Mouse (Mus musculus) hindbrain, embryonic 11.5 days (tissue): ENCODE measurements around the gene Nelfe. TPM values are rescaled to one million over a fixed set of nuclear protein-coding genes. Genes with fewer than 3 reads are reported as not detected.

Experiments
- ATAC-seq: fragments of 200-750 bp; cut with Nextera tagmentation; 2 replicates; pipeline ENCODE4 v1.8.0; 2017; ENCODE audit warnings: mild to moderate bottlenecking, moderate TSS enrichment, moderate library complexity; ENCODE audit not compliant: low FRiP score
- DNase-seq: peaks from one replicate; pipeline ENCODE4 v3.0.0-alpha.2; 2015; ENCODE audit warnings: low spot score
- H3K27ac ChIP-seq: fragments of 300-500 bp; sonication (generic); 2 replicates; pipeline ENCODE4 v1.5.1; 2014; ENCODE audit warnings: mild to moderate bottlenecking, low read depth, low read length
- H3K27me3 ChIP-seq: fragments of 300-500 bp; sonication (generic); 2 replicates; pipeline ENCODE4 v1.6.1; 2014; ENCODE audit warnings: mild to moderate bottlenecking, low read length, moderate library complexity, mixed read lengths; ENCODE audit not compliant: control insufficient read depth, insufficient read depth
- H3K36me3 ChIP-seq: fragments of 300-500 bp; sonication (generic); 2 replicates; pipeline ENCODE4 v1.6.1; 2014; ENCODE audit warnings: mild to moderate bottlenecking, low read length, moderate library complexity, mixed read lengths; ENCODE audit not compliant: control insufficient read depth, insufficient read depth
- H3K4me1 ChIP-seq: fragments of 300-500 bp; sonication (generic); replicated peaks from 2 replicates; pipeline ENCODE4 v1.6.1; 2014; ENCODE audit warnings: low read length, mixed read lengths; ENCODE audit not compliant: control insufficient read depth, insufficient read depth
- H3K4me2 ChIP-seq: fragments of 300-500 bp; sonication (generic); replicated peaks from 2 replicates; pipeline ENCODE4 v1.6.1; 2014; ENCODE audit warnings: mild to moderate bottlenecking, low read depth, low read length
- H3K4me3 ChIP-seq: fragments of 300-500 bp; sonication (generic); 2 replicates; pipeline ENCODE4 v1.5.1; 2014; ENCODE audit warnings: low read depth, low read length
- H3K9ac ChIP-seq: fragments of 300-500 bp; sonication (generic); 2 replicates; pipeline ENCODE4 v1.6.1; 2014; ENCODE audit warnings: low read depth, low read length
- H3K9me3 ChIP-seq: fragments of 300-500 bp; sonication (generic); 2 replicates; pipeline ENCODE4 v1.6.1; 2016; ENCODE audit warnings: low read length; ENCODE audit not compliant: control insufficient read depth
- WGBS: fragments of 180-500 bp; shearing (Covaris S2); extraction: QIAGEN DNeasy Blood & Tissue Kit; methylation state at CpG from one replicate; pipeline ENCODE4 v1.1.7; 2014; 5-methylcytosine and 5-hydroxymethylcytosine counted together
- polyA plus RNA-seq: library from polyadenylated mRNA; unstranded; fragments of >200 nt; fragmentation: Nextera tagmentation; extraction: Ambion mirVana; gene quantifications from 2 replicates; pipeline ENCODE4 v1.2.1, GENCODE M21; 2014

The Nelfe gene
- polyA plus RNA-seq, 1 experiment from 2014 or later = 138 TPM

- H3K9me3 ChIP-seq = no peaks in the 10 kb centered on the region
- peak overlapping the region; percentile 81 for H3K4me2 ChIP-seq
- DNase-seq (no peak), ATAC-seq (peak; percentile 25)
- peak overlapping the region; percentile 74 for H3K4me3 ChIP-seq
- peaks cover 14% of the 10 kb centered on the region for H3K4me1 ChIP-seq
- no peak overlapping the region for H3K27ac ChIP-seq
- H3K9ac ChIP-seq = peak overlapping the region; percentile 72
- no peaks in the 10 kb centered on the region for H3K27me3 ChIP-seq
- H3K36me3 ChIP-seq = peaks cover 12% of the 10 kb centered on the region; the same call in 1 of the 2 replicates
- WGBS = 42% methylated on average over 43 of the region's 43 CpGs
Observed at GRCm38 (mm10) chr17:34837464-34838324, 12.5 kb upstream of the Nelfe start.

- H3K36me3 ChIP-seq = peaks cover 12% of the 10 kb centered on the region; the same call in 1 of the 2 replicates
- no peak overlapping the region for H3K4me3 ChIP-seq
- no peak overlapping the region for H3K27ac ChIP-seq
- peaks cover 14% of the 10 kb centered on the region for H3K4me1 ChIP-seq
- DNase-seq = no peak
- H3K9ac ChIP-seq = no peak overlapping the region
- no peaks in the 10 kb centered on the region for H3K9me3 ChIP-seq
- no peaks in the 10 kb centered on the region for H3K27me3 ChIP-seq
- H3K4me2 ChIP-seq = no peak overlapping the region
- no peak for ATAC-seq
- WGBS = 92% methylated on average over 7 of the region's 7 CpGs
Observed at GRCm38 (mm10) chr17:34838785-34839184, 11.4 kb upstream of the Nelfe start.

- no peak overlapping the region for H3K4me2 ChIP-seq
- H3K27me3 ChIP-seq = no peaks in the 10 kb centered on the region
- ATAC-seq (no peak), DNase-seq (no peak)
- H3K9ac ChIP-seq = no peak overlapping the region
- WGBS = 79% methylated on average over 6 of the region's 6 CpGs
- no peak overlapping the region for H3K27ac ChIP-seq
- no peak overlapping the region for H3K4me3 ChIP-seq
- peaks cover 10% of the 10 kb centered on the region for H3K4me1 ChIP-seq
- peaks cover 14% of the 10 kb centered on the region; the same call in 1 of the 2 replicates for H3K36me3 ChIP-seq
- H3K9me3 ChIP-seq = no peaks in the 10 kb centered on the region
Observed at GRCm38 (mm10) chr17:34840736-34841307, 9.4 kb upstream of the Nelfe start.

DNA sequence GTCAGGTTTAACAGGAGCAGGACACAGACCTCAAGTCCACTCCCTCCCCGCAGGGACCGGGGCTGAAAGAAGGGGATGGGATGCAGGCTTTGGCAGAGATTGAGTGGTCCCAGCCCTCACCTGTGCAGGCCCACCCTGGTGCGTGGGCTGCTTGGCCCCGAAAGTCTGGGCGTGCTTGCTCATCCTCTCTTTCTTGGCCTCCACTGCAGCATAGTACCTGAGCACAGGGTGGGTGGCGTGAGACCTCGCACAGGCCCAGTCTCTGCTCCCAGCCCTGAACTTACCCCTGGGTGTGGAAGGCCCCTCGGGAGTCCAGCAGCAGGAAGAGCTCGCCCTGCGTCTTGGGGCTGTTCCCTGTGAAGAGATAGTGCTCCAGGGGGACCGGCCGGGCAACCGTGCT, 5.3 kb upstream of the Nelfe start:
- no peak overlapping the region for H3K27ac ChIP-seq
- no peaks in the 10 kb centered on the region for H3K4me1 ChIP-seq
- 91% methylated on average over 13 of the region's 13 CpGs for WGBS
- no peak overlapping the region for H3K9ac ChIP-seq
- no peaks in the 10 kb centered on the region for H3K27me3 ChIP-seq
- ATAC-seq (no peak), DNase-seq (no peak)
- no peak overlapping the region for H3K4me2 ChIP-seq
- no peak overlapping the region for H3K4me3 ChIP-seq
- peaks cover 17% of the 10 kb centered on the region; the same call in 1 of the 2 replicates for H3K36me3 ChIP-seq
- no peaks in the 10 kb centered on the region for H3K9me3 ChIP-seq

DNA sequence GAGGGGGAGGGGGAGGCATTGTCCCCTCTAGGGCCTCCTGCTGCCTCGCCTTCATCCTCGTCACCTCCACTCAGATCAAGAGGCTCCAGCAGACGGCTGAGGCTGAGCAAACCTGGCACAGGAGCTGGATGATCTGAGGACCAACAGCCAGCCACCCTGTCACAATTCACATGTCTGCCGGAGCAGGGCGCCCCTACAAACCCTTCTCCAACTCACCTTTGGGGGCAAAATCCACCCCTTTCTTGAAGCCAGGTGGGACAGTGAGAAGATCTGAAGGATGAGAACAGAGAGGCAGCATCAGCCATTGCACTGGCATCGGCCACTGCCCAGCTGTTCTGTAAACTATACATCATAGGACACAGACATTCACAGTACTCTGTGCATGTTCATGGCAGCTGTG, 3.0 kb upstream of the Nelfe start:
- peaks cover 5% of the 10 kb centered on the region; the same call in 1 of the 2 replicates for H3K4me1 ChIP-seq
- H3K27ac ChIP-seq = no peak overlapping the region
- H3K4me2 ChIP-seq = no peak overlapping the region
- no peak for DNase-seq
- WGBS = 95% methylated on average over 6 of the region's 6 CpGs
- no peak overlapping the region for H3K4me3 ChIP-seq
- no peaks in the 10 kb centered on the region for H3K27me3 ChIP-seq
- 0 out of 2 replicates have a peak, but pooled peaks cover 10% of the 10 kb centered on the region for H3K36me3 ChIP-seq
- no peak overlapping the region for H3K9ac ChIP-seq
- no peak for ATAC-seq
- no peaks in the 10 kb centered on the region for H3K9me3 ChIP-seq

DNA sequence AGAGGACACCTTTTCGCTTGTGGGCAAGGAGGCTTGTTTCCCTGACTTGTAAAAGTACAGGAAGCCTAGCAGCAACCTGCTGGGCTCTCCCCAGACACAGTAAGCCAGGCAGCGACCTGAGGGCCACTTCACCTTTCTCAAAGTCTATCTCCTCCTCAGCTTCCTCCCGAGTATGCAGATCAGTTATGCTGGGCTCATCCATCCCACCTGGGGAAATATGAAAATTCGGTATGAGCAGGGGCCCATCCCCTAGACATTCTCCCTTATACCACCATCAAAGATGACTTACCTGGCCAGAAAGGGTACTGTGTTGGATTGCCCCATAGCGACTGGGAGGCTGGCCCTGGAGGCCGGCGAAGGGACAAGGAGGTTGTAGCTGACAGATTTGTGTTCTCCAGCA, 2.6 kb upstream of the Nelfe start:
- H3K36me3 ChIP-seq = 0 out of 2 replicates have a peak, but pooled peaks cover 10% of the 10 kb centered on the region
- no peak overlapping the region for H3K9ac ChIP-seq
- WGBS = 93% methylated on average over 7 of the region's 7 CpGs
- H3K27ac ChIP-seq = no peak overlapping the region
- no peak for DNase-seq
- peaks cover 5% of the 10 kb centered on the region; the same call in 1 of the 2 replicates for H3K4me1 ChIP-seq
- H3K27me3 ChIP-seq = no peaks in the 10 kb centered on the region
- H3K9me3 ChIP-seq = no peaks in the 10 kb centered on the region
- ATAC-seq = no peak
- no peak overlapping the region for H3K4me3 ChIP-seq
- H3K4me2 ChIP-seq = no peak overlapping the region

GRCm38 (mm10) chr17:34850517-34851125, 430 bp downstream of the Nelfe start:
- Histone ChIP-seq H3K4me3 (peak overlapping the region; percentile 92), H3K4me2 (peak overlapping the region; percentile 96), H3K9me3 (no peaks in the 10 kb centered on the region), H3K9ac (peak overlapping the region; percentile 87), H3K4me1 (peaks cover 5% of the 10 kb centered on the region; the same call in 1 of the 2 replicates), H3K27me3 (no peaks in the 10 kb centered on the region), H3K36me3 (0 out of 2 replicates have a peak, but pooled peaks cover 7% of the 10 kb centered on the region), H3K27ac (0 out of 2 replicates have a peak overlapping the region, but pooled peaks have one; percentile 24)
- WGBS = 2% methylated on average over 25 of the region's 25 CpGs
- ATAC-seq (peak; percentile 69), DNase-seq (no peak)

- DNase-seq = no peak
- 82% methylated on average over 8 of the region's 8 CpGs for WGBS
- H3K36me3 ChIP-seq = 0 out of 2 replicates have a peak, but pooled peaks cover 2% of the 10 kb centered on the region
Observed at GRCm38 (mm10) chr17:34853511-34853910, 3.3 kb downstream of the Nelfe start.

More at GRCm38 (mm10) chr17:34853511-34853910, 3.3 kb downstream of the Nelfe start:
- no peaks in the 10 kb centered on the region for H3K27me3 ChIP-seq
- ATAC-seq = no peak
- H3K4me2 ChIP-seq = no peak overlapping the region
- H3K4me1 ChIP-seq = peaks cover 5% of the 10 kb centered on the region; the same call in 1 of the 2 replicates
- H3K9me3 ChIP-seq = no peaks in the 10 kb centered on the region
- no peak overlapping the region for H3K9ac ChIP-seq
- H3K27ac ChIP-seq = no peak overlapping the region
- H3K4me3 ChIP-seq = no peak overlapping the region
